Mouse (Mus musculus) lung, postnatal 0 days (tissue): ENCODE data around the gene Map3k20.

Experiments
- CTCF ChIP-seq: IDR thresholded peaks from 2 replicates; pipeline ENCODE4 v1.5.1; 2016; ENCODE audit warnings: antibody characterized with exemption, mild to moderate bottlenecking
- EP300 ChIP-seq: IDR thresholded peaks from 2 replicates; pipeline ENCODE4 v1.6.1; 2016; ENCODE audit warnings: antibody characterized with exemption, mild to moderate bottlenecking, control low read depth

DNA sequence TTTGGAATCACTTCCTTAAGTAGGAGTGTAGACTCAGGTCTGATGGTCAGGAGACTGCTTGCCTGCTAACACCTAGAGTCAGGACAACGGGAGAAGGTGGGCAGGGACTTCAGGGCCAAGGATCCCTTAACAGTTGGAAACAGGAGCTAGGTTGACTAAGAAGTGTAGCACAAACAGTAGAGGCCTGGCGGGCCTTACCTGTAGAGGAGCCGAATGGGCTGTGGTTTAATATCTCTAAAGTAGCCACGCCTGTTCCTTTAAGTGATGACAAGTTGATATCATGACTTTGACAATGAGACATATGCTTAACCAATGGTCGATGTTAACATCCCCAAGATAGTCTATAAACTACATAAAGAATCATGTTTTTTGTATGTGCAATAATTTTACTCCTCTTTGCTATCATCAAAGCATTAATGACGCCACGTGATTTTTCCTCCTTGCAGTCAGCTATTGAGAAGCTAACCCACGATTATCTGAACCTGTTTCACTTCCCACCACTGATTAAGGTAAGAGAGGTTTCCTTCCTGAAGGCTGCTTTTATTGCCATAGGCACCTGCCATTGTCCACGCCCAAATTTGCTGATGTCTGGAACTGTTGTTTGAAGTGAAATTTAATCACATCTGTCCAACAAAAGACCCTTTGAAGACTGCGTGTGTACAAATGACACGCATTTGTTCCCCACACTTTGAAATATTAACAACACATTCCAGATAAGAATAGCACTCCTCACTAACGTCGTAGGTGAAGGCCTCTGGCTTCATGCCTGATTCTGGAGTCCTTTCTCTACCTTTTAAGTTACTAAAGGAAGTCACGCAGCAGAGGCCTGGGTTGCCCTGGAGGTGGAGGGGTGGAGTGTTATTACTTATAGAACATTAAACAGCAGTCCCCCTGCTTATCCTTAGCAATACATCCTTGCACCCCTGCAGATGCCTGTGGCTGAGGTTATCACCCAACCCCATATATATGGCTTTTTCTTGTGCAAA is 131.0 kb downstream of the Map3k20 start:
- TF ChIP-seq EP300 (no peak), CTCF (no peak)
